Mouse (Mus musculus): ENCODE results near the gene Kcnd3. TPM values are rescaled to one million over a fixed set of nuclear protein-coding genes. Genes with fewer than 3 reads are reported as not detected.

Kcnd3 gene
- total and polyA plus RNA-seq, 2 experiments from 2014 or later = 7.5 to 48.9 TPM

DNA sequence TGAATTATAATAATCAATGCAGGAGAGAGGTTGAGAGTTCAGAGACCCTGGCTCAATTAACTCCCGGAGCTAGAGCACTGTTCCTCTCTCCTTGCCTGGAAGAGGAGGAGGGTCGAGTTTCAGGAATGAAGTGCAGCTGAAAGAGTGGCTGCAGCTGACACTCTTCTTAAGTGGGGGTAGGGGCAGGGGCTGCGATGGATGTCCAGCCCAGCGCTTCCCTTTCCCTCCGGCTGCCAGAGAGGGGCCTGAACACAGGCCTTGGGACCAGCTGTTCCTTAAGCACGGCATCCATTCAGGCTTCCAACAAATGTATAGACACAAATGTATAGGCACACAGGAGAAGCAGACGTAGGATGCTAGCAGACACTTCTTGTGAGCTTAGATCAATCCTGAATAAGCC lies 255.5 kb downstream of the Kcnd3 start:
- Histone ChIP-seq H3K9me3 (ENCODE audit: low read length) (no peaks in the 10 kb centered on the region), H3K27ac (ENCODE audit: low read depth, low read length) (no peak overlapping the region), H3K4me2 (ENCODE audit: low read depth) (no peak overlapping the region), H3K27me3 (ENCODE audit: insufficient read depth, low read length) (no peaks in the 10 kb centered on the region), H3K36me3 (ENCODE audit: insufficient read depth) (no peaks in the 10 kb centered on the region), H3K4me1 (ENCODE audit: insufficient read depth) (no peaks in the 10 kb centered on the region), H3K4me3 (ENCODE audit: low read depth, low read length) (no peak overlapping the region), H3K9ac (no peak overlapping the region)
- no peak for TF ChIP-seq CTCF (IDR thresholded peaks at IDR 0.05; ENCODE audit: low read depth)
- 32% methylated on average over 7 of the region's 7 CpGs for WGBS
- no peak for DNase-seq
- no peak for ATAC-seq

DNA sequence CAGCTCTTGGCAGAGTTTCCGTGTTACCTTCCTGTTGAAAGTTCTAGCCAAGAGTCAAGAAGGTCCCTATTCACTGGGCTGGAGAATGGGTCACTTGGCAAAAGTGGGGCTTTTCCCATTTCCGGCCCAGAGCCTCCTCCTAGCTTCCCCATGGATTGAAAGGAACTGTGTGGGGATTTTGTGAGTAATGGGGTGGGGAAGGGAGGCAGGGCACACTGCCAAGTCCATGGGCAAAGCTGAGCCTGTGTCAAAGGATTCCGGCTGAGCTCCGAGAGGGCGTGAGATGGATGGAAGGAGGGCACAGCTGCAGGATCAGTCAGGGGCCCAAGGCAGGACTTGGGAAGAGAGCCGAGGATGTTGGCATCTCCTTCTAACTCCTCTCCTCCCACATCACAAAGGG lies 258.1 kb downstream of the Kcnd3 start:
- H3K27ac ChIP-seq (ENCODE audit: low read depth, low read length) = no peak overlapping the region; the same call in 1 of the 2 replicates
- no peak overlapping the region for H3K9ac ChIP-seq
- no peaks in the 10 kb centered on the region for H3K9me3 ChIP-seq (ENCODE audit: low read length)
- ATAC-seq (peak; percentile 74), DNase-seq (peak; percentile 60)
- no peaks in the 10 kb centered on the region for H3K36me3 ChIP-seq (ENCODE audit: insufficient read depth)
- H3K4me1 ChIP-seq (ENCODE audit: insufficient read depth) = no peaks in the 10 kb centered on the region
- no peaks in the 10 kb centered on the region for H3K27me3 ChIP-seq (ENCODE audit: insufficient read depth, low read length)
- no peak overlapping the region for H3K4me2 ChIP-seq (ENCODE audit: low read depth)
- TF ChIP-seq CTCF (IDR thresholded peaks at IDR 0.05; ENCODE audit: low read depth) = no peak
- no peak overlapping the region for H3K4me3 ChIP-seq (ENCODE audit: low read depth, low read length)
- WGBS = 23% methylated on average over 6 of the region's 6 CpGs

DNA sequence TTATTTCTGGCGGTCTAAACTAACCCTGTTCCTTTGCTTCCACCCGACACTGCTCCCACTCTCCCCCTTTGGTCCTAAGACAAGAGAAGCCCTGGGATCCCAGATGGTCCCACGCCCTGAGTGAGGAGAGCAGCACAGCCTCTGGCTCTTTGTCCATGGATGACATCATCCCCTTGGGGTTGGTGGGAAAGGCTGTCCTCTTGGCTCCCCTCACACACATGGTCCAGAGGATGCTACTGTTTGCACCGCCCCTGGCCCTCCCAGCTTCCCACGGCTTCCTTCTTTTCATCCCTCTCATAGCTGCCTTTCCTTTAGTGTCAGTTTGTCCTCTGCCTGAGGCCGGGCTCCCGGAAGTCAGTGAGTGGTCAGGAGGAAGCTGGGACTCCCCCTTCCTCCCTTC lies 259.6 kb downstream of the Kcnd3 start:
- DNase-seq (no peak), ATAC-seq (peak; percentile 34)
- H3K4me2 ChIP-seq (ENCODE audit: low read depth) = no peak overlapping the region
- H3K9me3 ChIP-seq (ENCODE audit: low read length) = no peaks in the 10 kb centered on the region
- no peaks in the 10 kb centered on the region for H3K4me1 ChIP-seq (ENCODE audit: insufficient read depth)
- 54% methylated on average over 7 of the region's 7 CpGs for WGBS
- H3K9ac ChIP-seq = no peak overlapping the region
- TF ChIP-seq CTCF (IDR thresholded peaks at IDR 0.05; ENCODE audit: low read depth) = no peak
- H3K27me3 ChIP-seq (ENCODE audit: insufficient read depth, low read length) = no peaks in the 10 kb centered on the region
- H3K36me3 ChIP-seq (ENCODE audit: insufficient read depth) = no peaks in the 10 kb centered on the region
- no peak overlapping the region for H3K27ac ChIP-seq (ENCODE audit: low read depth, low read length)
- no peak overlapping the region for H3K4me3 ChIP-seq (ENCODE audit: low read depth, low read length)

DNA sequence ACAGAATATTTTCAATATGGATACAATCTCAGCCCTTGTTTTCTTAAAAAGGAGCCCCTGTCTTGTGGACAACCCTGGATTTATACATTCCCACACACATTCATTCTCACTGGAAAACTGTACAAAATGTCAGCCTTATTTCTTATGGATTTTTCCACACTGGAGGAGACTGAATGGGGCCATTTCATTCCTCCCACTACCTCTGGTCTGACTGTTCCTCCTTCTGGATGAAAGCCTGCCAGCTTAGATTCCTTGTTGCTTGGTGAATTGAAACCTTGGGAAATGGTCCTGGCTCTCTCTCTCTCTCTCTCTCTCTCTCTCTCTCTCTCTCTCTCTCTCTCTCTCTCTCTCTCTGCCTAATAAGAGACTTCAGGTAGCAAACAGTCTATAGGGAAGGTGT lies 260.7 kb downstream of the Kcnd3 start:
- H3K9me3 ChIP-seq (ENCODE audit: low read length) = no peaks in the 10 kb centered on the region
- no peak overlapping the region for H3K27ac ChIP-seq (ENCODE audit: low read depth, low read length)
- DNase-seq (no peak), ATAC-seq (no peak)
- no peaks in the 10 kb centered on the region for H3K36me3 ChIP-seq (ENCODE audit: insufficient read depth)
- TF ChIP-seq CTCF (IDR thresholded peaks at IDR 0.05; ENCODE audit: low read depth) = no peak
- no peak overlapping the region for H3K9ac ChIP-seq
- no peaks in the 10 kb centered on the region for H3K4me1 ChIP-seq (ENCODE audit: insufficient read depth)
- H3K27me3 ChIP-seq (ENCODE audit: insufficient read depth, low read length) = no peaks in the 10 kb centered on the region
- H3K4me3 ChIP-seq (ENCODE audit: low read depth, low read length) = no peak overlapping the region
- no peak overlapping the region for H3K4me2 ChIP-seq (ENCODE audit: low read depth)

DNA sequence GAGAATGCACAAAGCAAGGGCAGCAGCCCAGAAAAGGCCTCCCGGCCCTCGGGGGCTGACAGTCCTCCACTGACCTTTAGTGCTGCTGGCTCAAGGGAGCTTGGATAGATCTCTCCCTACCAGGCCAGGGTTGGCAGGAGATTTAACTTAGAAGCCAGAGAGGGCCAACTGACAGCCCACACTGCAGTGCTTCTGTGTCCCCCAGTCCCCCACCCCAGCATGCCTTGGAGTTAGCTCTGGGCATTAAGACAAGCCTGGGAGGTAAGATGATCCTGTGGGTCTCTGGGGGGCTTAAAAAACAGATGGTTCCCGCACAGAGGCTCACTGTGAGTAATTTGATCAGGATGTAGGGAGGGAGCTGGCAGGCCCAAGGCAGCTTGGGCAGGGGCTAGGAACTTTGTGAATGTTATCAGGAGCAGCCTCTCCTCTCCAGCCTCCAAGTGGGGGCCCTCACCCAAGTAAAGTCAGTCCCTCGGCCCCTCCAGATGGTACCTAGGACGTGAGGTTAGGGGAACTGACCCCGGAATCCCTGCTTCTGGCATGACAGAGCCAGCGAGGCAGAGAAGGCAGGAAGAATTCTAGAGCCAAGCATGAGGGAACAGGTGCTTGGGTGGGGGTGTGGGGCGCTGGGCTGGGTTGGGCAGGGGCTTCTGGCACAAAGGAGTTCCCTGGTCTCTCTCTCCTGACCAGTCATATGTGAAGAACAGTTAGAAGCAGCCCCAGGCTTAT lies 262.1 kb downstream of the Kcnd3 start:
- no peak for DNase-seq
- 23% methylated on average over 8 of the region's 8 CpGs for WGBS
- Histone ChIP-seq H3K27ac (ENCODE audit: low read depth, low read length) (peak overlapping the region; percentile 21; the same call in 1 of the 2 replicates), H3K9me3 (ENCODE audit: low read length) (no peaks in the 10 kb centered on the region), H3K4me1 (ENCODE audit: insufficient read depth) (no peaks in the 10 kb centered on the region), H3K36me3 (ENCODE audit: insufficient read depth) (no peaks in the 10 kb centered on the region), H3K4me3 (ENCODE audit: low read depth, low read length) (no peak overlapping the region), H3K9ac (no peak overlapping the region), H3K4me2 (ENCODE audit: low read depth) (no peak overlapping the region), H3K27me3 (ENCODE audit: insufficient read depth, low read length) (no peaks in the 10 kb centered on the region)
- peak; percentile 14; the same call in 1 of the 2 replicates for ATAC-seq
- TF ChIP-seq CTCF (IDR thresholded peaks at IDR 0.05; ENCODE audit: low read depth) = no peak

DNA sequence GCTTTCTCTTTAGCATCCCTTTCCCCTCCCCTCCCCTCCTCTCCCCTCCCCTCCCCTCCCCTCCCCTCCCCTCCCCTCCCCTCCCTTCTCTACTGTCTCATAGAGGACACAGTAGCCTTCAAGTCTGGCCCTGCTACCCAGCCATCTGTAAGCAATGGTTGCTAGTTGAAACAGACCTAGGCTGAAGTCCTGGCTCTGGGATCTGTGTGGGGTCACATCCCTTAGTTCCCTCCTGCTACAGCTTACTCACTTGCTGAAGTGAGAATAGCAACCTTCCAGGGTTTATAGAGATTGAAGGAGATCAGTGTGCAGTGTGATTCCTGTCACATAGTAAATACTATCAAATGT lies 262.7 kb downstream of the Kcnd3 start:
- no peak for ATAC-seq

DNA sequence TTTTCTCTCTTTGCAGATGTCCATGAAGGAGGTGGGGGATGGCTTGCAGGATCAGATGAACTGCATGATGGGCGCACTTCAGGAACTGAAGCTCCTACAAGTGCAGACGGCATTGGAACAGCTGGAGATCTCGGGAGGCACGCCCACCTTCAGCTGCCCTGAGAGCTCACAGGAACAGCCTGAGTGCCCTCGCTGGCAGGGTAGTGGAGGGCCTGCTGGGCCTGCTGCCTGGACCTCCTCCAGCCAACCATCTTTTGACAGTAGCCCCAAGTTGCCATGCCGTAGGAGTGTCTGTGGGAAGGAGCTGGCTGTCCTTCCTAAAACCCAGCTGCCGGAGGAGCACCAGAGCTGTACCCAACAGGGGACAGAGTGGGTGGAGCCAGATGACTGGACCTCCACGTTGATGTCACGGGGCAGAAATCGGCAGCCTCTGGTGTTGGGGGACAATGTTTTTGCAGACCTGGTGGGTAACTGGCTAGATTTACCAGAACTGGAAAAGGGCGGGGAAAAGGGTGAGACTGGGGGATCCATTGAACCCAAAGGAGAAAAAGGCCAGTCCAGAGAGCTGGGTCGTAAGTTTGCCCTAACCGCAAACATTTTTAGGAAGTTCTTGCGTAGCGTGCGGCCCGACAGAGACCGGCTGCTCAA lies 264.3 kb downstream of the Kcnd3 start:
- 64% methylated on average over 18 of the region's 18 CpGs for WGBS
- Histone ChIP-seq H3K36me3 (ENCODE audit: insufficient read depth) (no peaks in the 10 kb centered on the region), H3K9me3 (ENCODE audit: low read length) (no peaks in the 10 kb centered on the region), H3K27me3 (ENCODE audit: insufficient read depth, low read length) (no peaks in the 10 kb centered on the region), H3K27ac (ENCODE audit: low read depth, low read length) (no peak overlapping the region), H3K4me1 (ENCODE audit: insufficient read depth) (no peaks in the 10 kb centered on the region), H3K9ac (no peak overlapping the region), H3K4me2 (ENCODE audit: low read depth) (no peak overlapping the region), H3K4me3 (ENCODE audit: low read depth, low read length) (no peak overlapping the region)
- TF ChIP-seq CTCF (IDR thresholded peaks at IDR 0.05; ENCODE audit: low read depth) = no peak
- no peak for DNase-seq
- ATAC-seq = no peak

More for the DNA sequence above, 262.7 kb downstream of the Kcnd3 start:
- Histone ChIP-seq H3K4me3 (ENCODE audit: low read depth, low read length) (no peak overlapping the region), H3K27me3 (ENCODE audit: insufficient read depth, low read length) (no peaks in the 10 kb centered on the region), H3K4me1 (ENCODE audit: insufficient read depth) (no peaks in the 10 kb centered on the region), H3K9me3 (ENCODE audit: low read length) (no peaks in the 10 kb centered on the region), H3K27ac (ENCODE audit: low read depth, low read length) (no peak overlapping the region), H3K9ac (no peak overlapping the region), H3K36me3 (ENCODE audit: insufficient read depth) (no peaks in the 10 kb centered on the region), H3K4me2 (ENCODE audit: low read depth) (no peak overlapping the region)
- no peak for DNase-seq
- TF ChIP-seq CTCF (IDR thresholded peaks at IDR 0.05; ENCODE audit: low read depth) = no peak
